Mouse (Mus musculus) CH12.LX (cell line): ENCODE measurements around the gene Rptor. TPM values are rescaled to one million over a fixed set of nuclear protein-coding genes. Genes with fewer than 3 reads are reported as not detected.

Experiments used
- DNase-seq: peaks from one replicate; pipeline ENCODE4 v3.0.0-alpha.2; 2013; ENCODE audit errors: extremely low read depth
- H3K27ac ChIP-seq: 2 replicates; pipeline ENCODE4 v1.5.1; 2012; ENCODE audit warnings: low read depth, mild to moderate bottlenecking, control low read depth, moderate library complexity; ENCODE audit not compliant: insufficient read depth
- H3K27me3 ChIP-seq: replicated peaks from 2 replicates; pipeline ENCODE3; 2012; ENCODE audit warnings: inconsistent platforms
- H3K36me3 ChIP-seq, 2 experiments: replicated peaks in 1 of 2; 2 replicates each; pipeline versions ENCODE3 to v1.6.1; 2012; ENCODE audit warnings: inconsistent platforms in 1 of 2, low read length in 1 of 2, mild to moderate bottlenecking in 1 of 2, mixed read lengths in 1 of 2, moderate library complexity in 1 of 2; ENCODE audit not compliant: control insufficient read depth in 1 of 2, insufficient read depth in 1 of 2
- H3K4me1 ChIP-seq, 2 experiments: 2 replicates each; pipeline ENCODE4 v1.6.1; 2012; ENCODE audit warnings: inconsistent platforms in 1 of 2, moderate library complexity in 1 of 2; ENCODE audit not compliant: insufficient read depth in 2 of 2, control insufficient read depth in 1 of 2
- H3K4me2 ChIP-seq: 2 replicates; pipeline ENCODE4 v1.6.1; 2012; ENCODE audit warnings: low read depth, mild to moderate bottlenecking, control low read depth; ENCODE audit not compliant: poor library complexity, insufficient read depth, severe bottlenecking
- H3K4me3 ChIP-seq, 3 experiments: fragments of 150-350 bp in 1 of 3; sonication (generic) in 1 of 3; replicated peaks in 1 of 3; 2 replicates each; pipeline versions ENCODE3 to v1.5.1; 2011 to 2012; ENCODE audit warnings: low read depth in 2 of 3, low read length in 2 of 3, mild to moderate bottlenecking in 2 of 3, moderate library complexity in 2 of 3, control low read depth in 1 of 3, improper control_type of control experiment in 1 of 3, inconsistent platforms in 1 of 3, mixed read lengths in 1 of 3; ENCODE audit not compliant: poor library complexity in 1 of 3
- H3K79me2 ChIP-seq: replicated peaks from 2 replicates; pipeline ENCODE4 v1.6.1; 2012; ENCODE audit warnings: mild to moderate bottlenecking, moderate library complexity; ENCODE audit not compliant: control insufficient read depth, poor library complexity, insufficient read depth, severe bottlenecking; ENCODE audit errors: extremely low read depth
- H3K9ac ChIP-seq: 2 replicates; pipeline ENCODE4 v1.6.1; 2012; ENCODE audit warnings: low read depth, mild to moderate bottlenecking, control low read depth, moderate library complexity; ENCODE audit not compliant: insufficient read depth
- H3K9me3 ChIP-seq: replicated peaks from 2 replicates; pipeline ENCODE3; 2012; ENCODE audit warnings: low read length, inconsistent platforms, mixed read lengths
- CHD2 ChIP-seq: IDR thresholded peaks from 2 replicates; pipeline ENCODE4 v1.6.1; 2011; ENCODE audit warnings: low read length, improper control_type of control experiment
- CTCF ChIP-seq, 2 experiments: IDR thresholded peaks in 1 of 2; conservative IDR thresholded peaks in 1 of 2; 2 replicates each; pipeline ENCODE4 v1.5.1; 2011 to 2012; ENCODE audit warnings: low read depth in 2 of 2, low read length in 2 of 2, improper control_type of control experiment in 1 of 2, inconsistent platforms in 1 of 2, mild to moderate bottlenecking in 1 of 2, moderate library complexity in 1 of 2
- E2F4 ChIP-seq: IDR thresholded peaks from 2 replicates; pipeline ENCODE4 v1.6.1; 2011; ENCODE audit warnings: low read depth, low read length, improper control_type of control experiment; ENCODE audit not compliant: insufficient replicate concordance
- EP300 ChIP-seq: IDR thresholded peaks from 2 replicates; pipeline ENCODE4 v1.6.1; 2011; ENCODE audit warnings: low read length, improper control_type of control experiment
- ETS1 ChIP-seq: conservative IDR thresholded peaks from 2 replicates; pipeline ENCODE4 v1.6.1; 2012; ENCODE audit warnings: low read depth, mild to moderate bottlenecking, inconsistent platforms, low read length, improper control_type of control experiment, moderate library complexity
- IRF4 ChIP-seq: IDR thresholded peaks from 2 replicates; pipeline ENCODE4 v1.6.1; 2014; ENCODE audit warnings: low read depth, mild to moderate bottlenecking, inconsistent platforms, low read length, improper control_type of control experiment
- JUN ChIP-seq: IDR thresholded peaks from 2 replicates; pipeline ENCODE4 v1.6.1; 2011; ENCODE audit warnings: low read depth, mild to moderate bottlenecking, low read length, improper control_type of control experiment, moderate library complexity; ENCODE audit not compliant: insufficient read depth
- JUND ChIP-seq: conservative IDR thresholded peaks from 2 replicates; pipeline ENCODE4 v1.6.1; 2011; ENCODE audit warnings: low read depth, low read length, improper control_type of control experiment
- KAT2A ChIP-seq: IDR thresholded peaks from 2 replicates; pipeline ENCODE4 v1.6.1; 2012; ENCODE audit warnings: low read length, improper control_type of control experiment, inconsistent platforms; ENCODE audit not compliant: insufficient replicate concordance
- MAFK ChIP-seq: IDR thresholded peaks from 2 replicates; pipeline ENCODE4 v1.6.1; 2011; ENCODE audit warnings: low read length, improper control_type of control experiment; ENCODE audit not compliant: insufficient replicate concordance
- MAX ChIP-seq: IDR thresholded peaks from 2 replicates; pipeline ENCODE4 v1.6.1; 2011; ENCODE audit warnings: low read length, improper control_type of control experiment
- MAZ ChIP-seq: IDR thresholded peaks from 2 replicates; pipeline ENCODE4 v1.6.1; 2012; ENCODE audit warnings: low read depth, mild to moderate bottlenecking, inconsistent platforms, low read length, improper control_type of control experiment, moderate library complexity
- MEF2A ChIP-seq: IDR thresholded peaks from 2 replicates; pipeline ENCODE4 v1.6.1; 2014; ENCODE audit warnings: low read depth, mild to moderate bottlenecking, inconsistent platforms, low read length, improper control_type of control experiment, borderline replicate concordance
- MXI1 ChIP-seq: IDR thresholded peaks from 2 replicates; pipeline ENCODE4 v1.6.1; 2011; ENCODE audit warnings: mild to moderate bottlenecking, low read depth, low read length, improper control_type of control experiment
- MYC ChIP-seq: IDR thresholded peaks from 2 replicates; pipeline ENCODE4 v1.6.1; 2011; ENCODE audit warnings: low read depth, mild to moderate bottlenecking, improper control_type of control experiment, low read length
- NELFE ChIP-seq: IDR thresholded peaks from 2 replicates; pipeline ENCODE4 v1.6.1; 2011; ENCODE audit warnings: low read depth, low read length, improper control_type of control experiment
- SIN3A ChIP-seq: IDR thresholded peaks from 2 replicates; pipeline ENCODE4 v1.6.1; 2012; ENCODE audit warnings: low read length, improper control_type of control experiment, inconsistent platforms
- SMC3 ChIP-seq: IDR thresholded peaks from 2 replicates; pipeline ENCODE4 v1.6.1; 2011; ENCODE audit warnings: low read depth, low read length, improper control_type of control experiment
- TBP ChIP-seq: conservative IDR thresholded peaks from 2 replicates; pipeline ENCODE4 v1.6.1; 2011; ENCODE audit warnings: low read depth, low read length, improper control_type of control experiment
- TCF12 ChIP-seq: IDR thresholded peaks from 2 replicates; pipeline ENCODE4 v1.6.1; 2014; ENCODE audit warnings: low read depth, mild to moderate bottlenecking, inconsistent platforms, low read length, improper control_type of control experiment
- USF1 ChIP-seq: IDR thresholded peaks from 2 replicates; pipeline ENCODE4 v1.6.1; 2014; ENCODE audit warnings: low read depth, mild to moderate bottlenecking, inconsistent platforms, low read length, improper control_type of control experiment
- USF2 ChIP-seq: conservative IDR thresholded peaks from 2 replicates; pipeline ENCODE4 v1.6.1; 2011; ENCODE audit warnings: low read depth, low read length, improper control_type of control experiment
- ZKSCAN1 ChIP-seq: IDR thresholded peaks from 2 replicates; pipeline ENCODE4 v1.6.1; 2012; ENCODE audit warnings: low read depth, inconsistent platforms, low read length, improper control_type of control experiment, borderline replicate concordance
- ZNF384 ChIP-seq: IDR thresholded peaks from 2 replicates; pipeline ENCODE4 v1.6.1; 2012; ENCODE audit warnings: low read depth, low read length, improper control_type of control experiment, inconsistent platforms
- dilution Hi-C: fragments of 300-500 bp; cut with MboI; formaldehyde crosslinking; loops from 2 replicates; pipeline ENCODE4 v1.14.3; 2020; ENCODE audit warnings: low sequenced_read_pairs; ENCODE audit not compliant: extremely low pct_unique_long_range_greater_than_20kb, extremely low pct_ligation_motif_present
- in situ Hi-C: fragments of 300-500 bp; cut with MboI; formaldehyde crosslinking; loops from 3 replicates; pipeline ENCODE4 v1.14.3; 2019; ENCODE audit warnings: low sequenced_read_pairs, low pct_ligation_motif_present, low pct_unique_long_range_greater_than_20kb, mixed read lengths
- polyA plus RNA-seq: library from polyadenylated mRNA; unstranded; fragments of >175 nt; gene quantifications from 2 replicates; pipeline ENCODE4 v1.2.1, GENCODE M21; 2012; ENCODE audit warnings: low read depth; ENCODE audit not compliant: insufficient read length
- total RNA-seq, 2 experiments: library from RNA; depleted of rRNA; stranded (reverse); fragments of 300-350 nt in 1 of 2; fragments of >200 nt in 1 of 2; gene quantifications; 2 replicates each; pipeline ENCODE4 v1.2.3; 2012 to 2014

The Rptor gene
- total and polyA plus RNA-seq, 3 experiments: 10.3 to 33.1 (median 26.7) TPM

DNA sequence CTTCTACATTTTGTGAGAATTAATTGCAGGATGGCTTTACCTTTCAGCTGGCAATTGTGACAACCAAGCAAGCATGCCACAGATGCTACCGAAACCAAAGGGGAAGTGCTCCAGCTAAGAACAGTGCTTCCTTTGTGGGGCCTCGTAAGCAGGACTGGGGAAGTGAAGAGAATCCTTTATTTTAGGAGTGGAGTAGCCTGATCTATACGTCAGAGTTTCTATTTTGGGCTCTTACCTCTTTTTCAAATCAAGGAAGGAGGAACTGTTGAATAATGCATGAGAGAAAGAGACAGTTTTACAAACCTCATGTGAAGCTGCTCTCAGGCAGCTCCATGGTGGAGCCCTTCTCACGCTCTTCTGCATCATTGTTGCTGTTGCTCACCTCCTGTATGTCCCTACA is 106.5 kb downstream of the Rptor start:
- in situ Hi-C loops: no loop called here
- no peak overlapping the region for H3K9ac ChIP-seq
- peaks cover 3% of the 10 kb centered on the region; the same call in 1 of the 2 replicates for H3K79me2 ChIP-seq
- no peaks in the 10 kb centered on the region for H3K9me3 ChIP-seq
- H3K36me3 ChIP-seq: peaks cover 0 to 46% of the 10 kb centered on the region in 2 experiments
- H3K4me2 ChIP-seq: no peak overlapping the region
- peaks cover 8 to 47% of the 10 kb centered on the region in 2 experiments for H3K4me1 ChIP-seq
- no peak overlapping the region for H3K4me3 ChIP-seq
- peak; percentile 67 for DNase-seq
- dilution Hi-C loops: no loop called here
- H3K27ac ChIP-seq: no peak overlapping the region
- H3K27me3 ChIP-seq: no peaks in the 10 kb centered on the region
- TF ChIP-seq MAX: 0 out of 2 replicates have a peak, but pooled peaks have one; percentile 35
- TF ChIP-seq SIN3A: no peak
- TF ChIP-seq TBP: no peak
- peak; percentile 51 for TF ChIP-seq EP300
- TF ChIP-seq MXI1: peak; percentile 44; the same call in 1 of the 2 replicates
- no peak for TF ChIP-seq NELFE
- TF ChIP-seq E2F4: no peak
- no peak for TF ChIP-seq MAZ
- TF ChIP-seq KAT2A: no peak
- TF ChIP-seq SMC3: no peak
- TF ChIP-seq MYC: 0 out of 2 replicates have a peak, but pooled peaks have one; percentile 34
- TF ChIP-seq ZKSCAN1: no peak
- TF ChIP-seq IRF4: peak; percentile 55; the same call in 1 of the 2 replicates
- TF ChIP-seq CTCF (conservative IDR thresholded peaks at IDR 0.05 in 1 of 2, IDR thresholded peaks at IDR 0.05 in 1 of 2; ENCODE audit: low read depth in 2 of 2, low read length in 2 of 2): no peak
- no peak for TF ChIP-seq JUND
- TF ChIP-seq JUN: no peak
- TF ChIP-seq ETS1: peak; percentile 26
- TF ChIP-seq MAFK: no peak
- TF ChIP-seq TCF12: no peak
- TF ChIP-seq USF2: no peak
- TF ChIP-seq ZNF384: no peak
- peak; percentile 78 for TF ChIP-seq MEF2A
- no peak for TF ChIP-seq USF1
- TF ChIP-seq CHD2: no peak
